Mouse (Mus musculus): ENCODE data around the gene Hgfac. TPM values are rescaled to one million over a fixed set of nuclear protein-coding genes. Genes with fewer than 3 reads are reported as not detected.

The Hgfac gene
- polyA plus RNA-seq, 1 experiment: 46.8 TPM

DNA sequence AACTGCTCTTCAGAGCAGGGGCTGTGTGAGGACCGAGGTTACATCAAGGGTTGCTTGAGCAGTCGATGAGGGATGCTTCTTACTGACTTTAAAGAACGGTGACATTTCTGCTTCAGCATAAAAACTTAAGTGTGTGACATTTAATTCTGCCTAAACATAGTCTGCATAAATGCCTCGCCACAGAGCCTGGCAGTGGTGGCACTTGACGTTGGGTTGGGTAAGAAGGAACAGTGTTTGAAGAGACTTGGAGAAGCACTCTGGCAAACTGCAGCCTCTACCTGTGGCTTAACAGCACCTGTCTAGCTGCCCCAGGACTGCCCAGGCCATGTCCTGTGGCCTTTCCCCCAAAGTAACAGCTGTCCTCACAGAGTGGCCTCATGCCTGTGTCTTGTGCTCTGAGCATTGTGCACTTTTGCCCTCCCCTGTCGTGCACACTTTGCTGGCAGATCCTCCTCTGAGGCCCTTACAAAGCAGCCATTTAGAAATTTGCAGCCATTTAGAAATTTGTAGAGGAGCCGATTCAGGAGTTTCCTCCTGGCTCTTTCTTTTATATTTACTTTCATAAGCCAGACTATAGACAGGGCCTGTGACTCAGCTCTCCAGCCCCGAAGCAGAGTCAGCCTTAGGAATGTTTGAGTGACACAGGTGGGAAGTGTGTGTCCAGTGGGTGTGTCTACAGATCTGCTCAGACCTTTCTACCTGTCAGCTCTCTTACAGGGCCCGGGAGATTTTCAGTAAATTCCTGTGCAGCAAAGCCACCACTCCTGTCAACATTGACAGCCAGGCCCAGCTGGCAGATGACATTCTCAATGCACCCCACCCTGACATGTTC, 20.7 kb upstream of the Hgfac start:
- Histone ChIP-seq H3K36me3 (ENCODE audit: control insufficient read depth, insufficient read depth, low read length) (no peaks in the 10 kb centered on the region), H3K4me1 (ENCODE audit: control insufficient read depth, insufficient read depth, low read length) (no peaks in the 10 kb centered on the region), H3K27me3 (replicated peaks; ENCODE audit: control insufficient read depth, insufficient read depth, low read length) (no peaks in the 10 kb centered on the region), H3K4me3 (ENCODE audit: insufficient read depth, low read depth, low read length) (no peak overlapping the region), H3K27ac (ENCODE audit: insufficient read depth, low read depth, low read length) (no peak overlapping the region)
- TF ChIP-seq POLR2A (IDR thresholded peaks at IDR 0.05; ENCODE audit: low read depth, low read length) (no peak), CTCF (conservative IDR thresholded peaks at IDR 0.05; ENCODE audit: insufficient read depth, insufficient read length, low read depth, low read length) (no peak)
- 81% methylated on average over 9 of the region's 9 CpGs for WGBS
- no peak for DNase-seq

DNA sequence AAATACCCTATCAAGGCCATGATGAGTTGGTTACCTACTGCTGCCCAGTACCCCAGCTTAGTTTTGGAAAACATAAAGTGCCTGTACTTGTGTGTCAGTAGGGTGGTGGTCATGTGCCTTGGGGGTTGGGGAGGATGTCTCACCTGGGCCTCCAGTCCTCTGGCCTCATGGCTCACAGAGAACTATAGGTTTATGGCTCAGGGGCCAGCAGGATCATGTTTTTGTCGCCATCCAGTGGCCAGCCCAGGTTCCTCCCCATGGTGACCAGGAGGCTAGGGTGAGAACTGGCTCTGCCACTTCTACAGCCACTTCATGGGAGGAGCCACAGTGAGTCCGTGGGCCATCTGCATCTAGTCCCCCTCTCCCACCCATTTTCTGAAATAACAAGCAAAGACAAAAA, 16.3 kb upstream of the Hgfac start:
- no peaks in the 10 kb centered on the region for H3K27me3 ChIP-seq (replicated peaks; ENCODE audit: control insufficient read depth, insufficient read depth, low read length)
- peak; percentile 76 for TF ChIP-seq CTCF (conservative IDR thresholded peaks at IDR 0.05; ENCODE audit: insufficient read depth, insufficient read length, low read depth, low read length)
- no peak for TF ChIP-seq POLR2A (IDR thresholded peaks at IDR 0.05; ENCODE audit: low read depth, low read length)
- no peaks in the 10 kb centered on the region for H3K4me1 ChIP-seq (ENCODE audit: control insufficient read depth, insufficient read depth, low read length)
- H3K36me3 ChIP-seq (ENCODE audit: control insufficient read depth, insufficient read depth, low read length): no peaks in the 10 kb centered on the region
- H3K27ac ChIP-seq (ENCODE audit: insufficient read depth, low read depth, low read length): no peak overlapping the region
- 17% methylated on average over 2 of the region's 2 CpGs for WGBS
- peak; percentile 66 for DNase-seq
- no peak overlapping the region for H3K4me3 ChIP-seq (ENCODE audit: insufficient read depth, low read depth, low read length)

DNA sequence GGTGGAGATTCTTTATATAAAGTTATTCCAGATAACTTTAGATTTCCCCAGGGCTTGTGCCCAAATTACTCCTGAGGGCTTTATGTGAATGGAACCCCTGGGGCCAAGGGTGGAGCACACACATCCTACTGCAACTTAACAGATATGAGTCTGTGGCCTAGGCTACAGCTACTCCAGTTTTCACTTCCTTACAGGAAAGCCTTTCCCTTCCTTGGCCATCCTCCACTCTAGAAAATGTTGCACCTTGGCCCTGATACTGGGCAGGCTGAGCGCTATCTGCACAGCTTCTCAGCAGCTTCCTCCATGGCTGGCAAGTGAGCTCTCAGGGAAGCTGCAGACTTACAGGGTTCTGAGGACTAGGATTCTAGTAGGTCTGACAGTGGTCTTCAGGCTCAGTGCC, 12.0 kb upstream of the Hgfac start:
- Histone ChIP-seq H3K27me3 (replicated peaks; ENCODE audit: control insufficient read depth, insufficient read depth, low read length) (no peaks in the 10 kb centered on the region), H3K36me3 (ENCODE audit: control insufficient read depth, insufficient read depth, low read length) (no peaks in the 10 kb centered on the region), H3K4me1 (ENCODE audit: control insufficient read depth, insufficient read depth, low read length) (no peaks in the 10 kb centered on the region), H3K27ac (ENCODE audit: insufficient read depth, low read depth, low read length) (no peak overlapping the region), H3K4me3 (ENCODE audit: insufficient read depth, low read depth, low read length) (no peak overlapping the region)
- WGBS: 77% methylated on average over 1 of the region's 1 CpGs
- DNase-seq: no peak
- TF ChIP-seq CTCF (conservative IDR thresholded peaks at IDR 0.05; ENCODE audit: insufficient read depth, insufficient read length, low read depth, low read length) (no peak), POLR2A (IDR thresholded peaks at IDR 0.05; ENCODE audit: low read depth, low read length) (no peak)

DNA sequence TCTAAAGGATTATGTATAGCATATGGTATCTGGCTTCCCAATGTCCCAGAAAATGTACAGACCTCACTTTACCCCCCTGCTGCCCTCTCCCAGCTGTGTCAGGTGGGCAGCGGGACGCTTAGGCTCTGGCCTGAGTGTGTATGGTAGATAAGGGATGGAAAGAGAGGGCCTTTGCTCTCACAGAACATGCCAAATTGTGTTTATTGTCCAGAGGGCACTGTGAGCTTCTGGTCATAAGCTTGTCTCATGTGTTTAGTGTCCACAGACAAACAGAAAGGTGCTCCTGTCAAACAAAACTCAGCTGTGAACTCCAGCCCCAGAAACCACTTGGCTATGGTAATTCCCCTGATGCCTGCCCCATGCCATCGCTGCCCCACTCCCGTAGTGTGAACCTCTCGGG, 11.6 kb upstream of the Hgfac start:
- Histone ChIP-seq H3K36me3 (ENCODE audit: control insufficient read depth, insufficient read depth, low read length) (no peaks in the 10 kb centered on the region), H3K4me1 (ENCODE audit: control insufficient read depth, insufficient read depth, low read length) (no peaks in the 10 kb centered on the region), H3K4me3 (ENCODE audit: insufficient read depth, low read depth, low read length) (no peak overlapping the region), H3K27me3 (replicated peaks; ENCODE audit: control insufficient read depth, insufficient read depth, low read length) (no peaks in the 10 kb centered on the region), H3K27ac (ENCODE audit: insufficient read depth, low read depth, low read length) (no peak overlapping the region)
- WGBS: 95% methylated on average over 5 of the region's 5 CpGs
- TF ChIP-seq CTCF (conservative IDR thresholded peaks at IDR 0.05; ENCODE audit: insufficient read depth, insufficient read length, low read depth, low read length) (no peak), POLR2A (IDR thresholded peaks at IDR 0.05; ENCODE audit: low read depth, low read length) (no peak)
- DNase-seq: no peak

DNA sequence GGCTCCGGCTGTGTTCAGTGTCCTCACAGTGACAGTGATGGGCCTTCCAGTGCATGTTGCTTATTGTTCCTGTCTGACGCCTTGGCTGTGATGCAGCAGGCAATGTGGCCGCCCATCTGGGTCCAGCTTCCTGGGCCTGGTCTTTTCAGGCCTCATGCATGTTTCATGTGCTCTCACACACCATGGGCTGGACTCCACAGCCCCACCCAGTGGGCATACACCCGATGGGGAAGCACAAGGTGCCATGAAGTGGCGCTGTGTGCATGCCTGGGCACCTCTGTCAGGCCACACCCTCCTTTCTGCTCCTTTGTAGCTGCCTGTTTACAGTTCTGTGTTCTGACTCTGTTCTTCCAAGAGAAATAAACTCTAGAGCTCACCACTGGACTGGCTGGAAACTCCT, 8.2 kb upstream of the Hgfac start:
- H3K27ac ChIP-seq (ENCODE audit: insufficient read depth, low read depth, low read length): no peak overlapping the region
- no peak for TF ChIP-seq POLR2A (IDR thresholded peaks at IDR 0.05; ENCODE audit: low read depth, low read length)
- TF ChIP-seq CTCF (conservative IDR thresholded peaks at IDR 0.05; ENCODE audit: insufficient read depth, insufficient read length, low read depth, low read length): peak; percentile 51
- no peak overlapping the region for H3K4me3 ChIP-seq (ENCODE audit: insufficient read depth, low read depth, low read length)
- H3K27me3 ChIP-seq (replicated peaks; ENCODE audit: control insufficient read depth, insufficient read depth, low read length): no peaks in the 10 kb centered on the region
- no peaks in the 10 kb centered on the region for H3K4me1 ChIP-seq (ENCODE audit: control insufficient read depth, insufficient read depth, low read length)
- no peaks in the 10 kb centered on the region for H3K36me3 ChIP-seq (ENCODE audit: control insufficient read depth, insufficient read depth, low read length)
- peak; percentile 26 for DNase-seq
- 78% methylated on average over 5 of the region's 5 CpGs for WGBS

DNA sequence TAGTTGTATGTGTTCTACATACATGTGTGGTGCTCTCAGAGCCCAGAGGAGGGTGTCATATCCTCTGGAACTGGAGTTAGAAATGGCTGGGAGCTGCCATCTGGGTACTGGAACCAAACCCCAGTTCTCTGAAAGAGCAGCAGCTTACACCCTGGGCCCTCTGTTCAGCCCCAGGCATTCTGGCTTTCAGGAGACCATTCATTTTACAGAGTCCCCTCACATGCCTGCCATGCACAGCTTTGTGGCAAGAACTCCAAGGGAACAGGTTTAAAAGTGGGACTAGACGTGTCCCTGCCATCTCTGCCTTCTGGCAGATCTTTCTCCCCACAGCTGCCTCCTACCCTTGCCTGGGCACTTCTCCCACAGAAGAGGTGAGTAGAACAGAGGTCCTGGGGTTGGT, 7.7 kb upstream of the Hgfac start:
- no peak for TF ChIP-seq POLR2A (IDR thresholded peaks at IDR 0.05; ENCODE audit: low read depth, low read length)
- TF ChIP-seq CTCF (conservative IDR thresholded peaks at IDR 0.05; ENCODE audit: insufficient read depth, insufficient read length, low read depth, low read length): no peak
- H3K27me3 ChIP-seq (replicated peaks; ENCODE audit: control insufficient read depth, insufficient read depth, low read length): no peaks in the 10 kb centered on the region
- no peak overlapping the region for H3K4me3 ChIP-seq (ENCODE audit: insufficient read depth, low read depth, low read length)
- DNase-seq: no peak
- no peaks in the 10 kb centered on the region for H3K4me1 ChIP-seq (ENCODE audit: control insufficient read depth, insufficient read depth, low read length)
- H3K27ac ChIP-seq (ENCODE audit: insufficient read depth, low read depth, low read length): no peak overlapping the region
- no peaks in the 10 kb centered on the region for H3K36me3 ChIP-seq (ENCODE audit: control insufficient read depth, insufficient read depth, low read length)
- 85% methylated on average over 1 of the region's 1 CpGs for WGBS

DNA sequence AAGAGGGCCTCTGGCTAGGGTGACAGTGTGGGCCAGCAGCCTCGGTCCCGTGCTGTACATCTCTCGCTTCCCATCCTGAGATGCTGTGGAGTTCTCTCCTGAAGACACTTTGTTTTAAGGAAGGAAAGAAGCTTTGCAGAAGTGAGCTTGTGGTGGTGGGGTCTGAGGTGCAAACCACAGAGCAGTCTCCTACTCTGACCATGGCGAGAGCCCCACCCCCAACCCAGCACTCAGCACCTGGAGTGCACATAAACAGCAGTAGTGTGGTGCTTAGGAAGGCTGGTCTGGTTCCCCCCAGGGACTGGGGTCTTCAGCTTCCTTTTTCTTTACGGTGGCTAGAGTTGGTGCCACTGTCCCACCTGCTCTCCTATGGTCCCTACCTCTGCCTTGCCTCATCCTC, 6.2 kb upstream of the Hgfac start:
- DNase-seq: no peak
- Histone ChIP-seq H3K36me3 (ENCODE audit: control insufficient read depth, insufficient read depth, low read length) (no peaks in the 10 kb centered on the region), H3K4me1 (ENCODE audit: control insufficient read depth, insufficient read depth, low read length) (no peaks in the 10 kb centered on the region), H3K27ac (ENCODE audit: insufficient read depth, low read depth, low read length) (no peak overlapping the region), H3K4me3 (ENCODE audit: insufficient read depth, low read depth, low read length) (no peak overlapping the region), H3K27me3 (replicated peaks; ENCODE audit: control insufficient read depth, insufficient read depth, low read length) (no peaks in the 10 kb centered on the region)
- no peak for TF ChIP-seq CTCF (conservative IDR thresholded peaks at IDR 0.05; ENCODE audit: insufficient read depth, insufficient read length, low read depth, low read length)
- no peak for TF ChIP-seq POLR2A (IDR thresholded peaks at IDR 0.05; ENCODE audit: low read depth, low read length)
- 84% methylated on average over 5 of the region's 5 CpGs for WGBS

Data from kidney, adult 2 months (tissue).